Mouse (Mus musculus) liver, embryonic 18 days (tissue): Measurements from ENCODE around the gene N4bp2l1. TPM values are rescaled to one million over a fixed set of nuclear protein-coding genes. Genes with fewer than 3 reads are reported as not detected.

Source experiments
- polyA plus RNA-seq: library from polyadenylated mRNA; depleted of rRNA; stranded (reverse); fragments of >200 nt; gene quantifications from 2 replicates; pipeline ENCODE4 v1.2.3, GENCODE M21; 2012; rRNA removed

The N4bp2l1 gene
- 16.9 and 23.4 TPM in 2 replicates for polyA plus RNA-seq

DNA sequence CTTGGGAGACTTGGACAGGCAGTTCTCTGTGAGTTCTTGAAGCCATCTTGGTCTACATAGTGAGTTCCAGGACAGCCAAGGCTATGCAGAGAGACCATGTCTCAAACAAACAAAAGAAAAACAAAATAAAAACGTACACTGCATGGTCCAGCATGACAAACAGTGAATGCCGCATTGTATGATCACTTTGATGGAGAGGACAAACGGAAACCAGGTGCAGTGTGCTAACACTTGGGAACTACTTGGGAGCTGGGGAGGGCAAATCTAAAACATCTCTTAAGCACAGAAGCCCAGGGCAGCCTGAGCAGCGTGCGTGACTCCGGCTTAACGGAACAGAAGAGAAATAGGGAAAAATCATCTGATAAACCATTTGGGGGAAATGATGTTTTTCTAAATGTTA, at the start of gene N4bp2l1:
Gene N4bp2l1 (minus strand): TSS at position 101 of the 400 bp plus-strand sequence.

DNA sequence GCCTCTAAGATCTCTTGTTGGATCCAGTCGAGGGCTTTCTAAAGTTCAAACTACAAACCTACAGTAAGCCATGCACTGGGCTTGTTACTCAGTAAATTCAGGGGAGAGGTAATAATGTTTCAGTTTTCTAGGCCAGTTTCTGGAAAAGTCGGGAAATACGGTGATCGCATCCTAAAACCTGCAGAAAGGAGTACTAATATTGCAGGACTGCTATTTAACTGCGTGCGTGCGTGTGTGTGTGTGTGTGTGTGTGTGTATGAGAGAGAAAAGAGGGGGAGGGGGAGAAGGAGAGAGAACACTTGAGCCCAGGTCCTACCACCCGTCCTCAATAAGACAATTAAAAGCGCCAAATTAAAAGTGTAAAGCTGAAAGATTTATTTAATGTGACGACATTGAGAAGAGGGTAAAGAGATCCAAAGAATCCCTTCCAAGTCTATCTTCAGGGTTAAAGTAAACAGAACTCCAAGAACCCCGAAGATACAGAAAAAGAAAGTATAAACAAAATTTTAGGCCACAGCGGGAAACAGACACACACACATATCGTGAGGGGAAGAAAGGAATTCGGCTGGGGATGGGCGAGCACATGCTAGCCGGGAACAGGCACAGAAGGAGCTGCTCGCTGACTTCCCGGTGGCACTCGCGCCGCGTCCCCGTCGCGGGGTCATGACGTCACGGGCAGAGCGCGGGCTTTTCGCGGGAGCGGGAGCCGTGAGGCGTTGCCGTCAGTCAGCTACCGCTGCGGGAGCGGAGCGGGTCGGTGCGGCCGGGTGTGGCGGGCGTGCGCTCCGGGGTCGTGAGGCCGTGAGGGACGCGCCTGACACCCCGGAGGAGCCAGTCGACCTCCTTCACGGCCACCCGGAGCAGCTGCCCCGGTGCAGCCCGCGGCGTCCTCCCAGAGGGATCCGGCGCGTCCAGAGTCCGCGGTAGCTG, 74.8 kb downstream of the N4bp2l1 start, which contains the start of gene Brca2:
Gene Brca2 (plus strand): TSS at position 694 of the 930 bp plus-strand sequence.

Other genes starting within 250 kb of the N4bp2l1 start
- not detected in 2 replicates for gene Zar1l, start 79.0 kb downstream of the N4bp2l1 start, polyA plus RNA-seq
- 8.1 and 11.2 TPM in 2 replicates for gene Brca2, start 74.6 kb downstream of the N4bp2l1 start, polyA plus RNA-seq
- gene N4bp2l2, start 69.0 kb upstream of the N4bp2l1 start, polyA plus RNA-seq = 13.4 and 15.3 TPM in 2 replicates
- gene Pds5b, start 76.6 kb upstream of the N4bp2l1 start, polyA plus RNA-seq = 5.3 and 5.7 TPM in 2 replicates